In genomic region chr7:128180546-128180945, GRCm38 (mm10) we compare ENCODE assay signal across 22 mouse cellular contexts. TPM values are rescaled to one million over a fixed set of nuclear protein-coding genes. Genes with fewer than 3 reads are reported as not detected.
A peak's percentile ranks its signal among the peaks of the same experiment; 100 is the strongest.
DNase-seq lines count a peak whose midpoint lies in the region; TF ChIP-seq lines count a peak whose summit lies in the region.
"Had no signal": no experiment of that assay in that cellular context is flagged by ENCODE, and none has a peak within 500 bp of the region (broad histone marks: within the 10 kb centered on the region; RNA-seq: fewer than 3 reads in every experiment).

No protein-coding gene starts in this region.

- H3K36me3 ChIP-seq in spleen, adult 2 months (ENCODE audit: control insufficient read depth, insufficient read depth, low read length) = no peaks in the 10 kb centered on the region
- no peaks in the 10 kb centered on the region for H3K36me3 ChIP-seq in megakaryocyte, embryonic 14.5 days (replicated peaks; ENCODE audit: low read length)
- H3K36me3 ChIP-seq: embryonic facial prominence, embryonic 12.5 days; heart, embryonic 10.5 days; hindbrain, embryonic 12.5 days; kidney, embryonic 15.5 days; limb, embryonic 15.5 days; midbrain, embryonic 15.5 days; neural tube, embryonic 13.5 days had no signal

- no peak overlapping the region for H3K4me3 ChIP-seq in spleen, adult 2 months (ENCODE audit: extremely low read depth, insufficient read depth, insufficient read length)
- H3K4me3 ChIP-seq in megakaryocyte, embryonic 14.5 days (replicated peaks) = peak overlapping the region; percentile 71
- H3K4me3 ChIP-seq: embryonic facial prominence, embryonic 12.5 days; heart, embryonic 10.5 days; hindbrain, embryonic 12.5 days; kidney, embryonic 15.5 days; limb, embryonic 15.5 days; midbrain, embryonic 15.5 days; neural tube, embryonic 13.5 days had no signal

- TF ChIP-seq POLR2A in spleen, adult 2 months (IDR thresholded peaks at IDR 0.05; ENCODE audit: low read depth, low read length) = no peak

- intact Hi-C loops in heart, postnatal 10 days (cut with DNase I) = no loop called here

- WGBS in spleen, adult 2 months = 36% methylated on average over 6 of the region's 6 CpGs

- DNase-seq in spleen, adult 2 months (ENCODE audit: low read depth in 1 of 2, low spot score in 2 of 2) = no peak
- no peak for DNase-seq in spleen, postnatal 14 days (ENCODE audit: low spot score in 2 of 2)
- DNase-seq in thymus, adult 18-20 months = peak; percentile 14 to 25
- DNase-seq in thymus, postnatal 4 days = peak; percentile 56
- DNase-seq in heart, postnatal 10 days = no peak
- DNase-seq in cerebellum, adult 11-12 months = no peak
- DNase-seq in gastrocnemius, postnatal 25 days = no peak
- DNase-seq: cerebellum, adult 2 months; cerebellum, postnatal 25 days; kidney, adult 11 months; kidney, postnatal 36 days; left cerebral cortex, postnatal 4 days had no signal

- H3K27me3 ChIP-seq in spleen, adult 2 months (ENCODE audit: control insufficient read depth, insufficient read depth, low read length) = no peaks in the 10 kb centered on the region
- H3K27me3 ChIP-seq in megakaryocyte, embryonic 14.5 days (replicated peaks) = peaks cover 37% of the 10 kb centered on the region
- H3K27me3 ChIP-seq: embryonic facial prominence, embryonic 12.5 days; hindbrain, embryonic 12.5 days; kidney, embryonic 15.5 days; limb, embryonic 15.5 days; midbrain, embryonic 15.5 days; neural tube, embryonic 13.5 days had no signal

- H3K9me3 ChIP-seq in megakaryocyte, embryonic 14.5 days = no peaks in the 10 kb centered on the region
- H3K9me3 ChIP-seq: embryonic facial prominence, embryonic 12.5 days; heart, embryonic 10.5 days; hindbrain, embryonic 12.5 days; kidney, embryonic 15.5 days; limb, embryonic 15.5 days; midbrain, embryonic 15.5 days; neural tube, embryonic 13.5 days had no signal

- TF ChIP-seq CTCF in spleen, adult 2 months (IDR thresholded peaks at IDR 0.05; ENCODE audit: extremely low read depth, insufficient read depth, insufficient read length, insufficient replicate concordance) = no peak

- peak overlapping the region; percentile 26 for H3K27ac ChIP-seq in spleen, adult 2 months (ENCODE audit: insufficient read depth, low read length)
- H3K27ac ChIP-seq: embryonic facial prominence, embryonic 12.5 days; heart, embryonic 10.5 days; hindbrain, embryonic 12.5 days; kidney, embryonic 15.5 days; limb, embryonic 15.5 days; midbrain, embryonic 15.5 days; neural tube, embryonic 13.5 days had no signal

- peaks cover 22% of the 10 kb centered on the region; the same call in 1 of the 2 replicates for H3K4me1 ChIP-seq in spleen, adult 2 months (ENCODE audit: control insufficient read depth, insufficient read depth, insufficient read length)
- H3K4me1 ChIP-seq in megakaryocyte, embryonic 14.5 days = peaks cover 20% of the 10 kb centered on the region
- H3K4me1 ChIP-seq: embryonic facial prominence, embryonic 12.5 days; heart, embryonic 10.5 days; hindbrain, embryonic 12.5 days; kidney, embryonic 15.5 days; limb, embryonic 15.5 days; midbrain, embryonic 15.5 days; neural tube, embryonic 13.5 days had no signal

RNA-seq across cellular contexts. Expression of gene Cox6a2, which starts 25.6 kb away (rescaled TPM):
- polyA plus RNA-seq in spleen, adult 2 months (2012; rRNA removed) = 14.6 and 17.6 TPM in 2 replicates
- 7.2 TPM in 1 of 2 replicates, not detected in the other for polyA plus RNA-seq in megakaryocyte, embryonic 14.5 days (2012; ENCODE audit: insufficient read depth, low replicate concordance)
- 1,000 to 10,000 TPM; 1,342 to 1,375 TPM for total RNA-seq in heart, postnatal 10 days (2021)
- total RNA-seq in gastrocnemius, postnatal 25 days (2021) = 1,000 to 10,000 TPM; 1,477 to 1,564 TPM
- polyA plus RNA-seq: forebrain, embryonic 11.5 days; midbrain, embryonic 15.5 days had no signal

RNA-seq across cellular contexts. Expression of gene Itgad, which starts 26.4 kb away (rescaled TPM):
- polyA plus RNA-seq in spleen, adult 2 months (2012; rRNA removed) = 50.9 and 61.3 TPM in 2 replicates
- 0.26 TPM in 1 of 2 replicates, not detected in the other for polyA plus RNA-seq in megakaryocyte, embryonic 14.5 days (2012; ENCODE audit: insufficient read depth, low replicate concordance)
- total RNA-seq in heart, postnatal 10 days (2021) = not detected
- total RNA-seq in gastrocnemius, postnatal 25 days (2021) = not detected
- polyA plus RNA-seq: C2C12; embryonic facial prominence, embryonic 12.5 days; forebrain, embryonic 11.5 days; heart, embryonic 10.5 days; hindbrain, embryonic 12.5 days; kidney, embryonic 15.5 days; limb, embryonic 15.5 days; midbrain, embryonic 15.5 days; neural tube, embryonic 13.5 days had no signal

RNA-seq across cellular contexts. Expression of gene Itgax, which starts 51.2 kb away (rescaled TPM):
- 28.4 and 29.5 TPM in 2 replicates for polyA plus RNA-seq in spleen, adult 2 months (2012; rRNA removed)
- polyA plus RNA-seq in megakaryocyte, embryonic 14.5 days (2012; ENCODE audit: insufficient read depth, low replicate concordance) = not detected in 2 replicates
- under 1 TPM; 0.12 to 0.22 TPM for total RNA-seq in heart, postnatal 10 days (2021)
- total RNA-seq in gastrocnemius, postnatal 25 days (2021) = under 1 TPM in 1 of 2 experiments, not detected in 1; 0.21 TPM
- polyA plus RNA-seq: C2C12; embryonic facial prominence, embryonic 12.5 days; forebrain, embryonic 11.5 days; neural tube, embryonic 13.5 days had no signal

RNA-seq across cellular contexts. Expression of gene Armc5, which starts 56.6 kb away (rescaled TPM):
- polyA plus RNA-seq in spleen, adult 2 months (2012; rRNA removed) = 32.9 and 47.1 TPM in 2 replicates
- polyA plus RNA-seq in megakaryocyte, embryonic 14.5 days (2012; ENCODE audit: insufficient read depth, low replicate concordance) = 23.8 and 36.6 TPM in 2 replicates
- total RNA-seq in heart, postnatal 10 days (2021) = 10 to 100 TPM; 11.7 to 13.3 TPM
- total RNA-seq in gastrocnemius, postnatal 25 days (2021) = 1 to 10 TPM; 5.8 to 8.7 TPM

RNA-seq across cellular contexts. Expression of gene 9130023H24Rik, which starts 57.3 kb away (rescaled TPM):
- 1.1 and 1.4 TPM in 2 replicates for polyA plus RNA-seq in spleen, adult 2 months (2012; rRNA removed)
- polyA plus RNA-seq in megakaryocyte, embryonic 14.5 days (2012; ENCODE audit: insufficient read depth, low replicate concordance) = 0.97 and 1.2 TPM in 2 replicates
- total RNA-seq in heart, postnatal 10 days (2021) = 1 to 10 TPM; 4.5 to 5.4 TPM
- total RNA-seq in gastrocnemius, postnatal 25 days (2021) = 1 to 10 TPM; 1.7 to 2.0 TPM

Comparison
In these comparisons a context has a peak if more than half of its experiments do, and no peak if none do; other contexts are left out.
1. DNase-seq: peak in thymus, adult 18-20 months (2 of 2) and thymus, postnatal 4 days (single experiment); none in spleen, adult 2 months (0 of 2), spleen, postnatal 14 days (0 of 2), heart, postnatal 10 days (0 of 2), cerebellum, adult 11-12 months (single experiment) and gastrocnemius, postnatal 25 days (single experiment).